Mouse (Mus musculus) lung, adult 2 months (tissue): ENCODE measurements around the gene Zfp93. TPM values are rescaled to one million over a fixed set of nuclear protein-coding genes. Genes with fewer than 3 reads are reported as not detected.

ENCODE experiments used
- DNase-seq: peaks from one replicate; pipeline ENCODE4 v3.0.0; 2022
- H3K4me1 ChIP-seq: fragments of 200-500 bp; 2 replicates; pipeline ENCODE4 v1.6.1; 2011; ENCODE audit warnings: low read length; ENCODE audit not compliant: control insufficient read depth, insufficient read depth
- H3K4me3 ChIP-seq: fragments of 200-500 bp; replicated peaks from 2 replicates; pipeline ENCODE3; 2011; ENCODE audit warnings: low read depth, mild to moderate bottlenecking, control low read depth, low read length; ENCODE audit errors: extremely low read depth
- CTCF ChIP-seq: fragments of 200-500 bp; IDR thresholded peaks from 2 replicates; pipeline ENCODE4 v1.5.1; 2011; ENCODE audit warnings: mild to moderate bottlenecking, low read length, control low read depth; ENCODE audit not compliant: insufficient read depth
- POLR2A ChIP-seq: fragments of 200-500 bp; IDR thresholded peaks from 2 replicates; pipeline ENCODE4 v1.6.1; 2011; ENCODE audit warnings: low read depth, mild to moderate bottlenecking, control low read depth, low read length, borderline replicate concordance; ENCODE audit errors: extremely low read depth
- WGBS: fragments of 180-500 bp; shearing (Covaris S2); methylation state at CpG from one replicate; pipeline ENCODE4 v1.1.7; 2018; 5-methylcytosine and 5-hydroxymethylcytosine counted together
- polyA plus RNA-seq: library from polyadenylated mRNA; depleted of rRNA; stranded (reverse); fragments of >200 nt; gene quantifications from 2 replicates; pipeline ENCODE4 v1.2.3, GENCODE M21; 2012; rRNA removed

Gene Zfp93
- polyA plus RNA-seq, 1 experiment, result 1.6 TPM

GRCm38 (mm10) chr7:24299823-24300481 is 29.7 kb downstream of the Zfp93 start:
- TF ChIP-seq POLR2A, result no peak
- no peak for TF ChIP-seq CTCF
- 5% methylated on average over 18 of the region's 18 CpGs for WGBS
- H3K4me3 ChIP-seq, result peak overlapping the region; percentile 7
- no peaks in the 10 kb centered on the region; the same call in 1 of the 2 replicates for H3K4me1 ChIP-seq
- peak; percentile 21 for DNase-seq

- TF ChIP-seq CTCF (no peak), POLR2A (no peak)
- WGBS, result 3% methylated on average over 13 of the region's 13 CpGs
- no peak within 1 kb of the TSS for H3K4me3 ChIP-seq
- peak; percentile 17 for DNase-seq
- H3K4me1 ChIP-seq, result no peaks in the 10 kb centered on the region; the same call in 1 of the 2 replicates
These were observed 30.6 kb downstream of the Zfp93 start, which contains the start of gene Zfp61 for GRCm38 (mm10) chr7:24300771-24301282. Gene Zfp61, minus strand, starts transcription at chr7:24301232.

DNA sequence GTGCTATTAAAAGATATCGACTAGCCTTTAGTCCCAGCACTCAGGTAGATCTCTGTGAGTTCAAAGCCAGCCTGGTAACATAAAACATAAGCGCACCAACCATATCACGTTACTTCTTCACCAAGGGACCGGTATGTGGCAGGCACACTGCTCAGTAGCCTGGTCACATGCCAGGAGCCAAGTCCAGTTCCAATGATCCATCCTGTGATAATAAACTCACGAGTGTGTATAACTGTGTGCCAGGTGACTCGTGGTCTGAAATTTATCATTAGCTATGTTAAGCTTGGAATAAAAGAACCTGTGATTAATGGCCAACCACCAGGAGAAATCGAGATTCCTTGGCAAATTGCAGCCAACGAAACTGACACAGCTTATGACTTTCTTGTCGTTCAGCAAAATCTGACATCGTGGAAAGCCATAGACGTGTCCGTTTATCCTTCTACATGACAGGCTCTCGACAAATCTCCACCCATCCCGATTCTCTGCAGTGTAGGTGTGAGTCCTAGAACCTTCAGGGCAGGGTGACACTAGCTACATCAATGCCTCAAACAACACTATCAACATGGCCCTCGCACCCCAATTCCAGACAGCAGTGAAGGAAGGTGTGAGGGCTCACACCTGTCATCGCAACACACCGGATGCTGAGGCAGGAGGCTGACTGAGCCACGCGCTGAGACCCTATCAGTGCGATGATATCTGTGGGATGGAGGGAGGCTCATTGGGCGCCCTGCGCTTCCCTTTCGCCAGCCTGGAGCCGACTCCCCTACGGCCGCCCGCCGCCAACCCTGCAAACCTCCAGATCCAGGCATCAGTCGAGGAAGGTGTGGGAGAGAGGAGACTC is 45.7 kb downstream of the Zfp93 start:
- 24% methylated on average over 29 of the region's 29 CpGs for WGBS
- TF ChIP-seq CTCF (no peak), POLR2A (no peak)
- H3K4me3 ChIP-seq, result peak overlapping the region; percentile 71
- no peak for DNase-seq
- H3K4me1 ChIP-seq, result no peaks in the 10 kb centered on the region

- Histone ChIP-seq H3K4me3 (peak within 1 kb of the TSS; percentile 75), H3K4me1 (no peaks in the 10 kb centered on the region)
- whole genome bisulfite sequencing, result under 1% methylated on average over 33 of the region's 33 CpGs
- TF ChIP-seq POLR2A (peak; percentile 54; the same call in 1 of the 2 replicates), CTCF (no peak)
- peak; percentile 90 for DNase-seq
These were observed 46.4 kb downstream of the Zfp93 start, which contains the start of gene Zfp94 for GRCm38 (mm10) chr7:24316567-24317092. Gene Zfp94, minus strand, starts transcription at chr7:24316666.

- Histone ChIP-seq H3K4me3 (no peak overlapping the region), H3K4me1 (no peaks in the 10 kb centered on the region)
- DNase-seq, result no peak
- 39% methylated on average over 6 of the region's 6 CpGs for WGBS
- TF ChIP-seq CTCF (no peak), POLR2A (no peak)
These were observed 48.7 kb downstream of the Zfp93 start for GRCm38 (mm10) chr7:24318942-24319341.

- Histone ChIP-seq H3K4me1 (no peaks in the 10 kb centered on the region), H3K4me3 (no peak overlapping the region)
- no peak for DNase-seq
- 65% methylated on average over 4 of the region's 4 CpGs for WGBS
- TF ChIP-seq POLR2A (no peak), CTCF (no peak)
These were observed 52.4 kb downstream of the Zfp93 start for GRCm38 (mm10) chr7:24322593-24322992.

- no peak for DNase-seq
- Histone ChIP-seq H3K4me1 (no peaks in the 10 kb centered on the region), H3K4me3 (no peak overlapping the region)
- WGBS, result 79% methylated on average over 6 of the region's 6 CpGs
- TF ChIP-seq POLR2A, result no peak
These were observed 55.0 kb downstream of the Zfp93 start for GRCm38 (mm10) chr7:24325197-24325596.

DNA sequence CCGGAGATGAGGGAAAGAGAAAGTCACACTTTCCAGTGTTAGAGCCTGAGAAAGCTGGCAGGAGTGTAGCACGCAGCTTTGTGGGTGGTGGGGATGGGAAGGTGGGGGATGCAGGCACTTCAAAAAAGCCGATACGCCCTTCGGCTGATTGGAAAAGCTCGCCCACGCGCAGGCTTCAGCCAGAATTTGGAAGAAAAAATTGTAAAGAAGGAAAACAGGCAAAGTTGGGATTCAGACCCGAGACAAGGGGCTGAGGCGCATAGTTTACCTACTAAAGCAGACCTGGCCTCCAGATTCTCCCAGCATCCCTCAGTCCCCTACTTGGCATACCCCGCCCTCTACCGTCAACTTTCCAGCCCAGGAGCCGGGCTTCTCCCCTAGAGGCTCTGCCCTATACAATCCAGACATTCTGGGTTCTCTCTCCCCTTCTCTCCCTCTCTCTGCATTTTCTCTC is 55.5 kb downstream of the Zfp93 start:
- peak; percentile 20 for DNase-seq
- 8% methylated on average over 13 of the region's 13 CpGs for WGBS
- Histone ChIP-seq H3K4me3 (no peak overlapping the region), H3K4me1 (no peaks in the 10 kb centered on the region)
- no peak for TF ChIP-seq POLR2A
- no peak for TF ChIP-seq CTCF

DNA sequence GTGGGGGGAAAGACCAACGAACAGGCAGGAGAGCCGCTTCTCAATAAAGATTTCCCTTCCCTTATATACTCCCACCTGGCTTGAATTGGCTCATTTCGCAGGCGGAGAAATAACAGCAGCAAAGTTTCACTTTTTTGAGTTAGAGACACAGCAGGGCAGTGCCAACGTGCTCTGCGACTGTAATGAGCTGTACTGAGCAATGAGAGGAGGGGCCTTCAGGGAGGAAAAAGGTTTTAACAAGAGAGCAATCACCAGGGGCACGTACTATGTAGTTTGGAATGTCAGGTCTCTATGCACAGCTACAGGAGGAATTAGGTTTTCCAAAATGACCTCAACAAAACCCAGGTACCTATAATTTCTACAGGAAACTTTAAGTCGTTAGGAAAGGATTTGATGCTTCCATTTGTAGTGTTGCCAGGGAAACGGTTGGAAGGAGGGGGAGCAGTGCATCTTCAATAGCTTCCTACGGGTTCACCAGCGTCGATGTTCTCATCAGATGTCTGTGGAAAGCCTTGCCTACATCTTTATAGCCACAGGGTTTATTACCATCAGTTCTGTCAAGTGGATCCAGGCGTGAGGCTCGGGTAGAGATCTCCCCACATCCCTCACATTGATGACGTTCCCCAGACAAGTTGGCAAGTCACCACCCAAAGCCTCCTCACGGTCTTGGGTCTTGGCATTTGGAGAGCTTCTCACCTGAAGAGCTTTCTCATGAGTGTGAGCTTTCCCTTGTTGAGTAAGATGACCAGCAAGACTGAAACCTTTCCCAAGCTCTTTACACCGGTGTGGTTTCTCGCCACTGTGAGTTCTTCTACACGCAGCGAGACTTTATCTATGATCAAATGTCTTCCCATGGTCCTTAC is 56.3 kb downstream of the Zfp93 start:
- no peak overlapping the region for H3K4me3 ChIP-seq
- WGBS, result 45% methylated on average over 20 of the region's 20 CpGs
- H3K4me1 ChIP-seq, result no peaks in the 10 kb centered on the region
- TF ChIP-seq CTCF (no peak), POLR2A (no peak)
- DNase-seq, result peak; percentile 17

Other genes with a start within 250 kb of the Zfp93 start
- not detected in 2 replicates for gene Vmn1r183, start 217.2 kb upstream of the Zfp93 start, polyA plus RNA-seq
- 12.3 and 16.7 TPM in 2 replicates for gene Zfp180, start 188.5 kb upstream of the Zfp93 start, polyA plus RNA-seq
- gene Zfp112, start 158.1 kb upstream of the Zfp93 start, polyA plus RNA-seq, result 1.3 and 1.7 TPM in 2 replicates
- gene Zfp235, start 136.3 kb upstream of the Zfp93 start, polyA plus RNA-seq, result 4.8 and 7.5 TPM in 2 replicates
- 0.12 and 0.22 TPM in 2 replicates for gene Zfp114, start 95.4 kb upstream of the Zfp93 start, polyA plus RNA-seq
- 2.0 and 2.4 TPM in 2 replicates for gene Zfp111, start 59.0 kb upstream of the Zfp93 start, polyA plus RNA-seq
- gene Zfp109, start 32.9 kb upstream of the Zfp93 start, polyA plus RNA-seq, result 1.4 and 1.7 TPM in 2 replicates
- 0.76 and 0.83 TPM in 2 replicates for gene Zfp108, start 15.6 kb upstream of the Zfp93 start, polyA plus RNA-seq
- gene Zfp61, start 30.8 kb downstream of the Zfp93 start, polyA plus RNA-seq, result 5.1 and 8.7 TPM in 2 replicates
- gene Zfp94, start 46.2 kb downstream of the Zfp93 start, polyA plus RNA-seq, result 3.9 and 9.0 TPM in 2 replicates
- gene Tescl, start 63.5 kb downstream of the Zfp93 start, polyA plus RNA-seq, result 0.58 and 2.0 TPM in 2 replicates
- gene Lypd5, start 78.8 kb downstream of the Zfp93 start, polyA plus RNA-seq, result 32.1 TPM in 1 of 2 replicates, not detected in the other
- gene Kcnn4, start 99.8 kb downstream of the Zfp93 start, polyA plus RNA-seq, result 9.0 and 11.3 TPM in 2 replicates
- 35.8 and 58.4 TPM in 2 replicates for gene Smg9, start 129.2 kb downstream of the Zfp93 start, polyA plus RNA-seq
- 0.69 and 3.8 TPM in 2 replicates for gene Irgc1, start 181.9 kb downstream of the Zfp93 start, polyA plus RNA-seq
- gene Plaur, start 192.1 kb downstream of the Zfp93 start, polyA plus RNA-seq, result 65.6 and 88.8 TPM in 2 replicates
- gene Cadm4, start 211.6 kb downstream of the Zfp93 start, polyA plus RNA-seq, result 12.3 and 18.6 TPM in 2 replicates
- gene Zfp428, start 236.6 kb downstream of the Zfp93 start, polyA plus RNA-seq, result 7.1 and 12.1 TPM in 2 replicates
- not detected in 2 replicates for gene AC161166.1, start 242.0 kb downstream of the Zfp93 start, polyA plus RNA-seq